Mouse (Mus musculus) embryo, embryonic 9.5 days (tissue): ENCODE results near the gene Dab2ip.

Source experiments
- DNase-seq: peaks from one replicate; pipeline ENCODE4 v3.0.0-alpha.2; 2017; ENCODE audit errors: extremely low spot score

The Dab2ip gene

DNA sequence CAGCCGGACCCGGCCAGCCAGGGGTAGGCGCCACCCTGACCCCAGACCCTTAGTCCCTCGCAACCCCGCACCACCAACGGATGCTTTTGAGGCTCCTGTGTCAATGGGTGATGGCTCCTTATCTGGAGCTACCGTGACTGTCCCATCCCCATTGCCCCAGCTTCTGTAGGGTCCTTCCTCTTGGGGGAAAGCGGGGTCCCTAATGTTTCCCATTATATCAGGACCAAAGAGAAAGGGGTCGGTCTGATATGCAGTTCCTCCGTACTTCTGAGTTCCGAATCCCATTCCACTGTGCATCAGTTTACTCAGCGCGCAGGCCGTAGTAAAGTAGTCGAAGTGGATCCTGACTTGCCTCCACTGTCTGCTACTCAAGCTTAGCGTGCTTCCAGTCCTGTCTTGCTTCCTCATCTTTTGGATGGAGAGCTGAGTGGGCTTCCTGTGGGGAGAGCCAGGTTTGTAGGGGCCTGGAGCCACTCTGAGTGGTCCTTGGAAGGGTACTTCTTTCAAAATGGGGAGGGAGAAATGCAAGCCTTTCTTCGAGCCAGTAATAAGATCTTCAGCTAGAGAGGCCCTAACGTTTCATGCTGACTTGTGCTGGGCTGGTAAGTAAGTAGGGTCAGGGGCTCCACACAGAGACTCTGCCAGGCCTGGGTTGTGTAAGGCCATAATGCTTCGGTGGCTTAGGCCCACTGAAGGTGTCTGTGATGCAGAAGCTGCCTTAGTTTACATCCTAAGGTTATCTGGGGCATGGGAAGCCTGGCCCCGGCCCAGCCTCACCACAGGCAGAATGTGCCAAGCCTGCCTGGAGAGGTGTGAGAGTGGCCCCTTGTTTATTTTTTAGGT is 64.4 kb downstream of the Dab2ip start:
- DNase-seq = peak; percentile 49

- no peak for DNase-seq
Measured at GRCm38 (mm10) chr2:35623104-35623377, 65.0 kb downstream of the Dab2ip start.

DNA sequence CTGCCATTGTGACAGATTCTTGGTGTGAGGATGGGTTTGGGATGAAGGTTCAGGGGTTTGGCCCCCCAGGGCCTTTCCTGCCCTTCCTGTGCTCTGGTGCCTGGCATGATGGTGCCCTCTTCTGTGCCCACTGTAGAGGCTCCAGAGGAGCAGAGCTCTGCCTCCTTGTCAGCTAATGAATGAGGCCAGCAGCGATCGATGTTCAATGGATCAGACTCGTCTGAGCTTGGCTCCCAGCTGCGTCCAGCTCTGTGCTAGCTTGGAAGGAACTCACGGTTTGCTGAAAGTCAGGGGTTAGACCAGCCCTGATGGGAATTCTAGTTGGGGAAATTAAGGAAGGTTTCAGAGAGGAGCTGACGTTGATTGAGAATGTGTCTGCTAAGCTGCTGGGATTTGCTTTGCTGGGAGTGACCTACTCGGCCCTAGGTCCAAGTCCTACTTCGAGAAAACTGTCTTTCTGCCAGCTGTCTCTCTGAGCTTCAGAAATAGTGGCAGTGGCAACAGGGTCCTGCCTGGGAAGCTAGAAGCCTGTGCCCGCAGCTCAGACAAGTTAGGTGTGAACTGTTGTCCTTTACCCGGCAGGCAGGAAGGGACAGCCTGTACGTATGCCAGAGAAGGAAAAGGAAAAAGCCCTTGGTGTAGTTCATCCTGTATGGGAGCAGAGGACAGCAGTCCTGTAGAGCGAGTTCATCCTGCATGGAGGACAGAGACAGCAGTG is 65.5 kb downstream of the Dab2ip start:
- no peak for DNase-seq

DNA sequence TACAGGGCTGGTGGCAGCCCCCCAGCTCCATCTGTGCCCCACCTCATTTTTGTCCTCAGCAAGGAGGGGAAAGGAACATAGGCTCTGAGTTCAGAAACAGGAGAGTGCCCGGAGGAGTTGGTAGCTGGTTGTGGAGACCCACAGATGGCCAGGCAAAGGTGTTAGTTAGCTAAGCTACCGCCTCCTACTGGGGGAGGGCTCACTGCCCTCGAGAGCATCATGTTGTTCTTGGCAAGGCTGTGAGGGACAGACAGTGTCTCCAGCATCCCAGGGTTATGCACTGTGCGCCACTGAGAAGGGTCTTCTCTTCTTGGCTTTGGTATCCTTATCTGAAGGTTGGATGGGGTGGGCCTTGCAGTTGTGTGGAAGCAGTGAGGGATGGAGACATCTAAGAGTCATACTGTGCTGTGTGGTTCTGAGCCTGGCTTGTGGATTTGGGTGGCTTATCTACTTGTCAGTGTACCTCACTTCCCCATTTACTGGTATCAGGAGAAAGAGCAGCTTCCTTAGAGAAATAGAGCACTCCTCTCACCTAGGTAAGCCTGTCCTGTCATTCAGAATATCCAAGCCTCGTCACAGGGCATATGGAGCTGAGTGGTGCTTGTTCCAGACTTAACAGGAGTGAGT is 66.4 kb downstream of the Dab2ip start:
- no peak for DNase-seq

- no peak for DNase-seq
Measured at GRCm38 (mm10) chr2:35625007-35625380, 66.9 kb downstream of the Dab2ip start.

- no peak for DNase-seq
Measured at GRCm38 (mm10) chr2:35625526-35625925, 67.5 kb downstream of the Dab2ip start.

GRCm38 (mm10) chr2:35626181-35626727 is 68.2 kb downstream of the Dab2ip start:
- no peak for DNase-seq

DNA sequence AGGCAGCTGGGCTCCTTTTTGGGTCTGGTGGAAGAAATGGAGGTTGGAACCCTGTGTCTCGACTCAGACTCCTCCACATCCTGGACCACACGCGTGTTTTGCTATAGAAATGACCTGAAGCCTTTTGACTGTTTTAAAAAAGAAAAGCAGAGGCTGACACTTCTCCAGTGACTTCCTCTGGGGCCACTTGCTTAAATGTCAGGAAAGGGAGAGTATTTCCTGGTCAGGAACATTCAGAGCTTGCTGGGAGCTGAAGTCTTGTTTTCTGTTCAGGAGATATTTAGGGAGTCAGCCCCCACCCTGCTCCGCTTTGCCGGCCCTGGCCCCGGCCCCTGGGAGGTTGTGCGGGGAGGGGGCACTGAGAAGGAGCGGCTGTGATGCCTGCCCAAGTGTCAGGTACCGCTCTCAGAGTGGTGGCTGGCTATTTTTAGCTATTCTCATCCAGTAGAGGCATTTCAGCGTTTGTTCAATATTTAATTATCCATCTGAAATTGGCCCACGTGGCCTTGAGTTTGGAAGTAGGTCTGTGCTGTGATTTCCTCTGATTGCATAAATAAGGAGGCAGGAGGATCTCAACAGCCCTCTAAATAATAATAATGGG is 69.3 kb downstream of the Dab2ip start:
- DNase-seq = no peak

DNA sequence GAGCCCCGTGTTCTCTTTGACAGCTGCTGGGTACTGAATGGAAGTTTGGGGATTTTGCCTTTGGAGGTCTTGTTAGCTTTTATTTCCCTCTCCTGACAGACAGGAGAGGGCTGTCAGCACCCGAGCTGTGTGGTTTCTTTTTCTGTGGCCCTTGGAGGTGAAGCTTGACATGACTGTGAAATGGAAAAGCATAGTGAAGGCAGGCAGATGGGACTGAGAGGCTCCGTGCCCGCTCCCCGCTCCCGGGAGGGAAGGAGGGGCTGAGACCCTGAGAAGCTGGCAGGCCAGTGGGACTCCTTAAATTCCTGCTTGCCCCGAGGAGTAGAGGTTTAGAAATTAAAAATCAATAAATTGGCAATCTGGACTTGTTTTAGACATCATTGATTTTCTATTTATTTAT is 70.0 kb downstream of the Dab2ip start:
- DNase-seq = no peak

- no peak for DNase-seq
Measured at GRCm38 (mm10) chr2:35628656-35629055, 70.6 kb downstream of the Dab2ip start.

- no peak for DNase-seq
Measured at GRCm38 (mm10) chr2:35629126-35629525, 71.1 kb downstream of the Dab2ip start.

DNA sequence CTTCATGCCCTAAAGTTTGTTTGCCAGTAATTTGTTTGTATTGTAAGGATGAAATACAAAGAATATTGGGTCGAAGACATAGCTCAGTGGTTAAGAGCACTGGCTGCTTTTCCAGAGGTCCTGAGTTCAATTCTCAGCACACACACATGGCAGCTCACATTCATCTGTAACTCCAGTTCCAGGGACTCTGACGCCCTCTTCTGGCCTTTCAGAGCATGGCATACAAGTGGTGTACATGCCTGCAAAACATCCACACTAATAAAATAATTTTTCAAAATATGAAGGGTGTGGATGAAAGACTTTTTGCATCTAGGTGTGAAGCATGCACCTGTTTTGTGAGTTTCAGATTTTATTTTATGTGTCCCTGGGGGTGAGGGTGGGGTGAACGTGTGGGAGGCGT is 75.3 kb downstream of the Dab2ip start:
- no peak for DNase-seq

- no peak for DNase-seq
Measured at GRCm38 (mm10) chr2:35634963-35635362, 76.9 kb downstream of the Dab2ip start.

- no peak for DNase-seq
Measured at GRCm38 (mm10) chr2:35635541-35635940, 77.5 kb downstream of the Dab2ip start.

DNA sequence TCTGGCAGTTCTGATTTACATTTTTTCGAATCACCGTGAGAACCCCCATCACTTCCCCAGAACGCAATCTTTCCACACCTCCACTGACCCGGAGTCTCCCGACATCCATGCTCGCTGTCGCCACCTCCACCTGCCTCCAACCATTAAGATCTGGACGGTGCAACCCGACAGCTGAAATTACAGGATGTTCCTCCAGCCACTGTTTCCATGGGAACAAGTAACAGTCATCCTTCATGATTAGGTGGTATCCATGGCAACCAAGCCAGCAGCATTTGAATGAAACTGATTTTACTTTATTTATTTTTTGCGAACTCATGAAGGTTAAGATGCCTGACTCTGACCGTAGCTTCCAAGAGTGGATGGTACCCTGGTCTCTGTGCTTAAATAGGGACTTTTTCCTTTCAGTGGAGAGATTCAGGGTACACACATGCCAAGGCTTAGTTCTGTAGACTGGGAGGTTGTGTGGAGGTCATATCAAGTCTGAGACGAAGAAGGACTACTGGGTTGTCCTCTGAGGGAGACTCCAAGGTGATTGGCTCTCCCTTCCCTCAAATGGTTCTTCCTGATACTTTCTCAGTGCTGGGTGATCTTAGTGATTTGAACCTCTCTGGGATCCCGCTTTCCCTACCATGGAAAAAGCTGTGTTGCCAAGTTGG is 79.9 kb downstream of the Dab2ip start:
- no peak for DNase-seq

- no peak for DNase-seq
Measured at GRCm38 (mm10) chr2:35639799-35640198, 81.7 kb downstream of the Dab2ip start.

DNA sequence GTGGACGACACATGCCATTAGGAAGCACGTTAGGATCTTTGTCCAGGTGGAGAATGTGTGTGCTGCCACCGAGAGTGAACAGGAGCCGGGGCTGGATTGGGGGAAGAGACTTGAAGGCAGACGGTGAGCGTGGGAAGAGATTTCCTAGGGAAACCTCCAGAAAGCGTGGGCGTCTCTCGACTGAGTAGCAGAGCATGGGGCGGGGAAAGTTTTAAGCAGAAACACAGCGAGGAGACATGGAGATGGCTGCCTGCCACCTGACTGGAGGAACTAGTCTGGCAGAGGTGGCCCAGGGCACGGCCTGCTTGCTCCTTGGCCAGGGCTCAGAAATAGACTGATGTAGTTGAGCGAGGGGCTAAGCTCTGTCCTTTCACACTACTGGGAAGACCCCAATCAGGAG is 82.5 kb downstream of the Dab2ip start:
- DNase-seq = no peak

DNA sequence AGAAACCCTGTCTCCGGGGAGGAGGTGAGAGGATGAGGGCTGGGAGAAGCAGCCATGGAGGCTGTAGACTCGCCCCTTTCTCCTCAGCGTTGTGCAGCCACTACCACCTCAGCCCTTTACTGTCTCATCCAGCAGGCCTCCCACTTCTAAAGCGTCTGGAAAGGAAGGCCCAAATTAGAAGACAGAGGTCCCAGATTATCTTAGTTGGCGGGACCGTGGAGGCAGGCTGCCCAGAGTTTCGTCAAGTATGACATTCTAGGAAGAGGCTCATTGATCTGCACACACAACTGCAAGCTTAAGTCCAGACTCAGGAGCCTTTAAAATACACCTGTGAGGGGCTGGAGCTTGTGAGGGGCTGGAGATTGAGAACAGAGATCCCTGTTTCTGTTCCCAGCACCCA is 84.2 kb downstream of the Dab2ip start:
- no peak for DNase-seq

GRCm38 (mm10) chr2:35646553-35646952 is 88.5 kb downstream of the Dab2ip start:
- DNase-seq = no peak

DNA sequence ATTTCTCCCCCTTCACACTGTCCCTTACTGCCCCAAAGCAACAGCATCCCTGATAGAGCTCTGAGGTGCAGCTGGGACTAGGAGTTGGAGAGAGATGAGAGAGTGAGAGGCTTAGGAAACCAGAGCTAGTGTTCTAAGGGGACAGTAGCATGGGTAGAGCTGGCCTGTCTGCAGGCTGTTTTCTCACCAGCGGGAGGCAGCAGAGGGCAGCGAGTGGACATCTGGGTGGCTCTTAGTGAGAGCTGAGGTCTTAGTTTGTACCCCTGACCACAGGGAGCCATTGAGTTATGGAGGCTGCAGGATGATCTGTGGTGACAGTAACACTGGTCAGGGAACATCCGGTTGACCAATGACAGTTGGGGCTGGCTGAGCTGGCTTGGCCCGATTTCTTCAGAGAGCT is 91.6 kb downstream of the Dab2ip start:
- peak; percentile 76 for DNase-seq

DNA sequence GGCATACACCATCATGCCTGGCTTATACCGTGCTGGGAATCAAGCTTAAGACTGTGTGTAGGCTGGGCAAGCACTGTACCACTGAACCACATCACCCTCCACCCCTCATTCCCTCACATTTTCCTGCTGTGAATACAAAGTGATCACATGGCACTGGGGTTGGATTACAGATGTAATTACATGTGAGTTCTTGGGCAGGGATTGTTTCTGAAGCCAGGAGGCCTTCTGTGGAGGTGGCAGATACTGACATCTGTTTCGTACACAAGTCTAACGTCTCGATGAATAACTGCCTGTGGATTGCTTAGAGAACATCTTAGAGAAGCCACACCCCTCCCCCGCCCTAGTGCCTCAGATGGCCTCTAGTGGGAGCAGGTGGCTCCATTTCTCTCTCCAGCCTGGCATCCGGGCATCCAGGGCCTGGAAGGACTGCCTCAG is 93.2 kb downstream of the Dab2ip start:
- no peak for DNase-seq

- no peak for DNase-seq
Measured at GRCm38 (mm10) chr2:35652984-35653383, 94.9 kb downstream of the Dab2ip start.
